Mouse (Mus musculus) liver, adult 2 months (tissue): Measurements from ENCODE around the gene Calr3. TPM values are rescaled to one million over a fixed set of nuclear protein-coding genes. Genes with fewer than 3 reads are reported as not detected.

Source experiments
- DNase-seq: peaks from one replicate; pipeline ENCODE4 v3.0.0-alpha.2; 2011; ENCODE audit warnings: low read depth, low spot score; ENCODE audit errors: extremely low read depth
- H3K27ac ChIP-seq: fragments of 200-500 bp; replicated peaks from 2 replicates; pipeline ENCODE4 v1.5.1; 2012; ENCODE audit warnings: low read depth, mild to moderate bottlenecking, control low read depth, inconsistent platforms, low read length; ENCODE audit not compliant: insufficient read depth
- H3K27me3 ChIP-seq: fragments of 200-500 bp; 2 replicates; pipeline ENCODE4 v1.6.1; 2012; ENCODE audit warnings: mild to moderate bottlenecking, moderate library complexity, low read length, inconsistent platforms; ENCODE audit not compliant: control insufficient read depth, insufficient read depth
- H3K36me3 ChIP-seq: fragments of 200-500 bp; 2 replicates; pipeline ENCODE4 v1.6.1; 2012; ENCODE audit warnings: low read length, inconsistent platforms; ENCODE audit not compliant: control insufficient read depth, insufficient read depth
- H3K4me1 ChIP-seq: fragments of 200-500 bp; 2 replicates; pipeline ENCODE4 v1.6.1; 2011; ENCODE audit warnings: low read length; ENCODE audit not compliant: control insufficient read depth, insufficient read depth
- H3K4me3 ChIP-seq: fragments of 200-500 bp; 2 replicates; pipeline ENCODE4 v1.5.1; 2011; ENCODE audit warnings: low read depth, mild to moderate bottlenecking, control low read depth, low read length, moderate library complexity; ENCODE audit not compliant: insufficient read depth
- H3K79me2 ChIP-seq: fragments of 200-500 bp; 2 replicates; pipeline ENCODE4 v1.6.1; 2012; ENCODE audit warnings: inconsistent platforms, mild to moderate bottlenecking, low read length, moderate library complexity; ENCODE audit not compliant: control insufficient read depth, insufficient read depth
- H3K9ac ChIP-seq: fragments of 200-500 bp; 2 replicates; pipeline ENCODE4 v1.6.1; 2012; ENCODE audit warnings: low read depth, mild to moderate bottlenecking, control low read depth, inconsistent platforms, low read length
- CTCF ChIP-seq: fragments of 200-500 bp; IDR thresholded peaks from 2 replicates; pipeline ENCODE4 v1.5.1; 2011; ENCODE audit warnings: low read depth, low read length, control low read depth
- POLR2A ChIP-seq: fragments of 200-500 bp; IDR thresholded peaks from 2 replicates; pipeline ENCODE4 v1.6.1; 2011; ENCODE audit warnings: low read length, control low read depth; ENCODE audit not compliant: insufficient read depth; ENCODE audit errors: extremely low read depth
- WGBS: fragments of 180-500 bp; shearing (Covaris S2); methylation state at CpG from one replicate; pipeline ENCODE4 v1.1.7; 2018; 5-methylcytosine and 5-hydroxymethylcytosine counted together
- polyA plus RNA-seq: library from polyadenylated mRNA; depleted of rRNA; stranded (reverse); fragments of >200 nt; gene quantifications from 2 replicates; pipeline ENCODE4 v1.2.3, GENCODE M21; 2012; rRNA removed
- total RNA-seq: library from RNA; depleted of rRNA; stranded (reverse); fragments of >200 nt; gene quantifications from 2 replicates; pipeline ENCODE4 v1.2.3, GENCODE M21; 2014; rRNA removed

The Calr3 gene
- total RNA-seq (2.2 and 3.1 TPM in 2 replicates), polyA plus RNA-seq (0.54 TPM in 2 replicates)

DNA sequence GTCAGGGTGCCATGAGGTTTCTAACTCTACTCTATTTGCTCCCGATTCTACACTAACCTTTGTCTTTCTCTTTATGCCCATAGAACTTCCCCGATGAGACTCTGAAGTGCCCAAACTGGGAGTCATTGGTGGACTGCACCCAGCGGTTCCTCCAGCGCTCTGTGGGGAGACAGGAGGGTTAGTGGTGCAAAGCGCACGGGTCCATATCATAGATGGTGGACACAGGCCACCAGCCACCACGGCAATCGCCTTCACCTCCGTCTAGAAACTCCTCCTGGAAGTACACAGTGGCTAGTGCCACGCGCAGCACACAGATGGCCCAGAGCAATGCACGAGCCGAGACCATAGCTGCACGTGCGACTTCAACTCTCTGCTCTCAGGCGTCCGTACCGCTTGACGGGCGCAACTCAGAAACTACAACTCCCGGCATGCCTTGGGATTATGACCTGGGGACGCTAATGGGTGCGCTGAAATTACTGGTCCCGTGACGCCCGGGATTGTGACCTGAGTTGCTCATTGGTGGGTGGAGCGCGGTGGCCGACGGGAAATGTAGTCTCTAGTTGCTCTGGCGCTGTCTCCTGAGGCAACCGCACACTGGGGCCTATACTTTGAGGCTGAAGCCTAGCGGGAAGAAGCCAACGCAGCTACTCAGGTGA lies at the start of gene Calr3, which contains the start of gene 1700030K09Rik:
Calr3 (minus strand) TSS at position 533 of the 656 bp plus-strand sequence.
1700030K09Rik (plus strand) TSS at position 543 of the 656 bp plus-strand sequence.
- H3K79me2 ChIP-seq = no peaks in the 10 kb centered on the region
- H3K36me3 ChIP-seq = no peaks in the 10 kb centered on the region
- H3K27ac ChIP-seq = peak within 1 kb of the TSS; percentile 35; the same call in 1 of the 2 replicates
- H3K9ac ChIP-seq = peak within 1 kb of the TSS; percentile 78
- 2% methylated on average over 34 of the region's 34 CpGs for WGBS
- peak; percentile 97 for DNase-seq
- H3K4me3 ChIP-seq = peak within 1 kb of the TSS; percentile 60
- no peaks in the 10 kb centered on the region for H3K27me3 ChIP-seq
- TF ChIP-seq CTCF (no peak), POLR2A (0 out of 2 replicates have a peak, but pooled peaks have one; percentile 4)
- no peaks in the 10 kb centered on the region; the same call in 1 of the 2 replicates for H3K4me1 ChIP-seq

DNA sequence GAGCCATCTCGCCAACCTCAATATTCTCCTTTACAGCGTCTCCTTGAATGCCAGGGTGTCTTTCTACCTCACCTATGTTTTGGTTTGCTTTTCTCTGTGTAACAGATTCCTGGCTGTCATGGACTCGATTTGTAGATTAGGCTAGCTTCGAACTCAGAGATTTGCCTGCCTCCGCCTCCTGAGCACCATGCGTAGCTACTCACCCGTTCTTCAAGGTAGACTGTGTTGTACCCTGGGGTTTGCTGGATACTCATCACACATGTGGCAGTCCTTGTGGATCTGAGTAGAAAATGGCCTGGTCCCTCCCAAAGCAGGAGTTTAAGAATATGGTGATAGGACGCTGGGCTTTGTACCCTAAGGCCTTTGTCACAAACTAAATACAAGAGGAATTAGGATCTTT lies 49.7 kb upstream of the Calr3 start:
- DNase-seq = no peak
- TF ChIP-seq CTCF (no peak), POLR2A (no peak)
- WGBS = 8% methylated on average over 8 of the region's 8 CpGs
- Histone ChIP-seq H3K79me2 (peaks cover 33% of the 10 kb centered on the region), H3K27me3 (no peaks in the 10 kb centered on the region), H3K4me1 (peaks cover 31% of the 10 kb centered on the region), H3K36me3 (no peaks in the 10 kb centered on the region), H3K27ac (peak overlapping the region; percentile 87), H3K9ac (peak overlapping the region; percentile 76), H3K4me3 (peak overlapping the region; percentile 58)

DNA sequence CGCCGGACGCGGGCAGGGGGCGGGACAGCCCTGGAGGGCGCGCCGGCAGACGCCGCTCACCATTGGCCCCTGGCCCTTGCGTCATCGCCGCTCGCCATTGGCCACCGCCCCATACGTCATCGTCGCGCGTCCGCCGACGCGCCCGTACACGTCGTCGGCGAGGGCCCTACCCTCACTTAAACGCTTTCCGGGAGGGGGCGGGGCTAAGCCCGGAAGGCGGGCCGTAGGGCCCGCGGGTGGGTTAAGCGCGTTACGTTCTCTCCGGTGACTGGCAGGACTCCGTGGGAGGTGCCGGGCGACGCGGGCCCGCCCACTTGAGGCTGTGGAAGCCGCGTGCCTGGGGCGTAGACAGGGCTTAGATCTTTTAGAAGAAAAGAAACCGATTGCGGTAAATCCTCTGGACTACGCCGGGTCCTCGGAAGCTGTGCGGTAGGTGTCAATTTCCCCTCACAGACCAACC lies 49.0 kb upstream of the Calr3 start:
- peak overlapping the region; percentile 72 for H3K4me3 ChIP-seq
- DNase-seq = peak; percentile 90
- H3K9ac ChIP-seq = peak overlapping the region; percentile 76
- peaks cover 29% of the 10 kb centered on the region for H3K79me2 ChIP-seq
- under 1% methylated on average over 53 of the region's 56 CpGs for WGBS
- H3K36me3 ChIP-seq = 0 out of 2 replicates have a peak, but pooled peaks cover under 1% of the 10 kb centered on the region
- no peaks in the 10 kb centered on the region for H3K27me3 ChIP-seq
- peaks cover 31% of the 10 kb centered on the region for H3K4me1 ChIP-seq
- no peak for TF ChIP-seq CTCF
- 0 out of 2 replicates have a peak, but pooled peaks have one; percentile 14 for TF ChIP-seq POLR2A
- peak overlapping the region; percentile 87 for H3K27ac ChIP-seq

DNA sequence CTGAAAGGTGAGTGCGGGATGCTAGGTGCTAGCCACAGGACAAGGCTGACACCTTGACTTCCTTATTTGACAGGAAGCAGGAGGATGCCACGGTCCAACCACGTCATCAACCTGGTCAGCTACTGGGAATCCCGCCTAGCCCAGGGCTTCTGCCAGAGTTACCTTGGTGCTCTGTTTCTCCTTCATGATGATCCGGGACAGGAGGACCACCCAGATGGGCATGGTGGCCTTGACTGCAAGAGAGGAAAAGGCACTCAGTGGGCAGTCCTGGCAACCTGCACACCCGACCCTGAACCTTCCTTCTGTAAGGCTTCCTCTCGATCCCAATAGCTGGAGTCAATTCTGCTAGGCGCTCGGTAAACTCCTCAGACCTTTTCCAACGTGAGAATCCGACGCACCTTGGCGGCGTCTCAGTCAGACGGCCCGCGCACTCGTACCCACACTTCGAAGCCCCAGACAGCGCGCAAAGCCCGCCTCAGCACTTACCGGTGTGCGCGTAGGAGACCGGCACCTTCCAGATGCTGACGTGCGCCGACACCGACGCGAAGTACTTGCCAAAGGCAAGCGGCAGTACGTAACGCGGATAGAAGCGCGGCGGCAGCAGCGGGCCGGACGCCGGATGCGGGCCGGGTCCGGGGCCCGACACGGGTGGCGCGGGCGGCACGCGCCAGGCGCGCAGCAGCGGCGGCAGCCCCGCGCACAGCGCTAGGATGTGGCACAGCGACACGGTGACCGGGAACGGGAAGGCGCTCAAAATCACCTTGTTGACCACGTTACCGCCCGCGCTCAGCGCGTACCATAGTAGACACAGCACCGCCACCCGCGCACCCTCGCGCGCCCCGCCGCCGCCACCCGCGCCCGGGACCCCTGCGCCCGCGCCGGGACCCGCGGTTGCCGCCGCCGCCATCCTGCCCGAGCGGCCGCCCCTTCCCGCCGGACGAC lies 48.3 kb upstream of the Calr3 start, which contains the start of gene Slc35e1:
Slc35e1 (minus strand) TSS at position 935 of the 942 bp plus-strand sequence.
- peak; percentile 56 for DNase-seq
- Histone ChIP-seq H3K79me2 (peaks cover 23% of the 10 kb centered on the region), H3K27me3 (no peaks in the 10 kb centered on the region), H3K27ac (peak within 1 kb of the TSS; percentile 87), H3K4me3 (peak within 1 kb of the TSS; percentile 72), H3K9ac (peak within 1 kb of the TSS; percentile 85), H3K36me3 (0 out of 2 replicates have a peak, but pooled peaks cover 2% of the 10 kb centered on the region), H3K4me1 (peaks cover 31% of the 10 kb centered on the region)
- no peak for TF ChIP-seq CTCF
- no peak for TF ChIP-seq POLR2A
- under 1% methylated on average over 83 of the region's 98 CpGs for WGBS

DNA sequence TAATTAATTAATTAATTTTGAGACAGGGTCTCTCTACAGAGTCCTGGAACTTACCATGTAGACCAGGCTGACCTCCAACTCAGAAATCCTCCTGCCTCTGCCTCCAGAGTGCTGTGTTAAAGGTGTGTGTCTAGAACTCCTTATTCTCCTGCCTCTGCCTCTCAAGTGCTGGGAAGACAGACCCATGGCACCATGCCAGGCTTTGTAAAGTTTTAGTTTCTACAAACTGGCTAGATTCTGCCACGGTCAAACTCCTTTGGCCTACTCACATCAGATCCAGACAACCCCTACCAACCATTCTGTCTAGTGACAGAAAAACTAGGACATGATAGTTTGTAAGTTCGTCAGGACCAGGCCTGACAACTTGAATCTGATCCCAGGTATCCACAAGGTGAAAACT lies 47.3 kb upstream of the Calr3 start:
- Histone ChIP-seq H3K79me2 (peaks cover 14% of the 10 kb centered on the region; the same call in 1 of the 2 replicates), H3K9ac (no peak overlapping the region), H3K4me1 (peaks cover 27% of the 10 kb centered on the region), H3K36me3 (0 out of 2 replicates have a peak, but pooled peaks cover 2% of the 10 kb centered on the region), H3K4me3 (no peak overlapping the region), H3K27me3 (no peaks in the 10 kb centered on the region), H3K27ac (no peak overlapping the region)
- no peak for DNase-seq
- 57% methylated on average over 2 of the region's 2 CpGs for WGBS
- TF ChIP-seq CTCF (no peak), POLR2A (no peak)
